Mouse (Mus musculus) left cerebral cortex, adult 9 months (tissue): ENCODE data around the gene Mpv17l.
A peak's percentile ranks its signal among the peaks of the same experiment; 100 is the strongest.
"Not testable (repeated sequence)": the region's sequence is repeated elsewhere in the genome, so short reads cannot be mapped to it uniquely, and the experiment has no call there.

Experiments
- DNase-seq, 2 experiments: peaks; one replicate each; pipeline ENCODE4 v3.0.0; 2022; ENCODE audit warnings: low spot score in 2 of 2

Mpv17l gene

GRCm38 (mm10) chr16:13940139-13940846 is 37.3 kb downstream of the Mpv17l start:
- peak; percentile 62 to 88 for DNase-seq

- DNase-seq = no peak
Measured at GRCm38 (mm10) chr16:13940847-13941395, 38.0 kb downstream of the Mpv17l start.

- DNase-seq = no peak
Measured at GRCm38 (mm10) chr16:13944178-13944577, 41.2 kb downstream of the Mpv17l start.

- DNase-seq = no peak
Measured at GRCm38 (mm10) chr16:13944752-13945151, 41.8 kb downstream of the Mpv17l start.

- no peak for DNase-seq
Measured at GRCm38 (mm10) chr16:13945153-13945552, 42.2 kb downstream of the Mpv17l start.

GRCm38 (mm10) chr16:13946306-13946705 is 43.3 kb downstream of the Mpv17l start:
- no peak for DNase-seq

- DNase-seq = no peak
Measured at GRCm38 (mm10) chr16:13951245-13951644, 48.3 kb downstream of the Mpv17l start.

GRCm38 (mm10) chr16:13962053-13962452 is 59.1 kb downstream of the Mpv17l start:
- DNase-seq = no peak

- no peak for DNase-seq
Measured at GRCm38 (mm10) chr16:13969096-13969495, 66.1 kb downstream of the Mpv17l start.

GRCm38 (mm10) chr16:13972051-13972450 is 69.1 kb downstream of the Mpv17l start:
- DNase-seq = no peak

- not testable (repeated sequence) for DNase-seq
Measured at GRCm38 (mm10) chr16:13976358-13976896, 73.5 kb downstream of the Mpv17l start.

GRCm38 (mm10) chr16:13977026-13977425 is 74.1 kb downstream of the Mpv17l start:
- DNase-seq = not testable (repeated sequence)

- not testable (repeated sequence) for DNase-seq
Measured at GRCm38 (mm10) chr16:13981726-13982125, 78.8 kb downstream of the Mpv17l start.

GRCm38 (mm10) chr16:13983161-13983560 is 80.2 kb downstream of the Mpv17l start:
- no peak for DNase-seq

GRCm38 (mm10) chr16:13986197-13986573 is 83.2 kb downstream of the Mpv17l start:
- no peak for DNase-seq

- peak; percentile 23 to 65 for DNase-seq
Measured at GRCm38 (mm10) chr16:13986574-13987478, 83.9 kb downstream of the Mpv17l start, which contains the start of the genes 2900011O08Rik and Ifitm7. TSS of gene 2900011O08Rik (plus strand) at chr16:13986604. TSS of gene Ifitm7 (minus strand) at chr16:13986888.

GRCm38 (mm10) chr16:13992518-13993248 is 89.7 kb downstream of the Mpv17l start:
- DNase-seq = no peak

GRCm38 (mm10) chr16:13994076-13994475 is 91.1 kb downstream of the Mpv17l start:
- DNase-seq = no peak

GRCm38 (mm10) chr16:13994502-13994901 is 91.5 kb downstream of the Mpv17l start:
- no peak for DNase-seq
